Mouse (Mus musculus) mammary gland, adult 2 months (tissue): ENCODE results near the gene Gng11. TPM values are rescaled to one million over a fixed set of nuclear protein-coding genes. Genes with fewer than 3 reads are reported as not detected.

Source experiments
- polyA plus RNA-seq: library from polyadenylated mRNA; depleted of rRNA; stranded (reverse); fragments of >200 nt; gene quantifications from 2 replicates; pipeline ENCODE4 v1.2.3, GENCODE M21; 2012; ENCODE audit warnings: low replicate concordance; rRNA removed

Gng11 gene
- polyA plus RNA-seq = 5.4 and 13.9 TPM in 2 replicates

GRCm38 (mm10) chr6:4003890-4004306, at the start of gene Gng11:
Gene Gng11 (plus strand): TSS chr6:4003904.

GRCm38 (mm10) chr6:3988750-3989149, 15.0 kb upstream of the Gng11 start, which contains the start of gene Tfpi2:
Gene Tfpi2 (minus strand): TSS chr6:3988919.

DNA sequence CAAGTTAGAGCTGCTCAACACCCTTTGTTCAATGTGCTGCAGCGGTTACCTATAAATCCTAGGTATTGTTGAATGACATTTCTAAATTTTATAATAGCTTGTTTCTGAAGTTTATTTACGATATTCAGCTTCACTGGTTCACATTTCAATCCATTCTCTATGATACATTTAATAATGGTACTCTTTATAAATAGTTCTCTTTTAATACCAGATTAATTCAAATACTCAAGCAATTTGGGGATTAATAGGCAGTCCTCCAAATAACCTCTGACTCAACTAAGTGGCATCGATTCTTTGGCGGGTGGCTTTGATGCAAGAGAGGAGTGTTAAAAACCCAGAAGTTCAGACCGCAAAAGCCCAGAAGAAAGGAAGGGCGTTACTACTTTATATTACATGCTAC, 10.2 kb upstream of the Gng11 start, which contains the start of gene Gngt1:
Gene Gngt1, plus strand, starts transcription at position 301 of the 400 bp plus-strand sequence.

Other genes with a start within 250 kb of the Gng11 start
- gene Calcr, start 239.2 kb upstream of the Gng11 start, polyA plus RNA-seq = 0.26 TPM in 1 of 2 replicates, not detected in the other
- gene Tfpi2, start 15.0 kb upstream of the Gng11 start, polyA plus RNA-seq = 2.9 and 4.3 TPM in 2 replicates
- not detected in 2 replicates for gene Gngt1, start 10.1 kb upstream of the Gng11 start, polyA plus RNA-seq
- gene Bet1, start 83.1 kb downstream of the Gng11 start, polyA plus RNA-seq = 8.0 and 19.2 TPM in 2 replicates